Mouse (Mus musculus): ENCODE data around the gene Fbln2. TPM values are rescaled to one million over a fixed set of nuclear protein-coding genes. Genes with fewer than 3 reads are reported as not detected.

Fbln2 gene
- total and polyA plus RNA-seq, 2 experiments from 2014 or later: 19.6 to 41.1 TPM

- no peaks in the 10 kb centered on the region; the same call in 1 of the 2 replicates for H3K4me1 ChIP-seq (ENCODE audit: insufficient read depth)
- TF ChIP-seq CTCF (IDR thresholded peaks at IDR 0.05; ENCODE audit: low read depth): no peak
- H3K9ac ChIP-seq: no peak overlapping the region
- 66% methylated on average over 3 of the region's 3 CpGs for WGBS
- ATAC-seq: no peak
- no peaks in the 10 kb centered on the region for H3K9me3 ChIP-seq (ENCODE audit: low read length)
- H3K27ac ChIP-seq (ENCODE audit: low read depth, low read length): no peak overlapping the region
- no peak overlapping the region for H3K4me2 ChIP-seq (ENCODE audit: low read depth)
- no peak overlapping the region for H3K4me3 ChIP-seq (ENCODE audit: low read depth, low read length)
- DNase-seq: no peak
- H3K36me3 ChIP-seq (ENCODE audit: insufficient read depth): no peaks in the 10 kb centered on the region
- H3K27me3 ChIP-seq (ENCODE audit: insufficient read depth, low read length): no peaks in the 10 kb centered on the region
Observed at GRCm38 (mm10) chr6:91205346-91205745, 6.9 kb upstream of the Fbln2 start.

GRCm38 (mm10) chr6:91205791-91206190 is 6.5 kb upstream of the Fbln2 start:
- Histone ChIP-seq H3K27me3 (ENCODE audit: insufficient read depth, low read length) (no peaks in the 10 kb centered on the region), H3K9ac (no peak overlapping the region), H3K36me3 (ENCODE audit: insufficient read depth) (no peaks in the 10 kb centered on the region), H3K4me3 (ENCODE audit: low read depth, low read length) (no peak overlapping the region), H3K27ac (ENCODE audit: low read depth, low read length) (no peak overlapping the region), H3K4me1 (ENCODE audit: insufficient read depth) (no peaks in the 10 kb centered on the region; the same call in 1 of the 2 replicates), H3K9me3 (ENCODE audit: low read length) (no peaks in the 10 kb centered on the region), H3K4me2 (ENCODE audit: low read depth) (no peak overlapping the region)
- TF ChIP-seq CTCF (IDR thresholded peaks at IDR 0.05; ENCODE audit: low read depth): no peak
- 85% methylated on average over 5 of the region's 5 CpGs for WGBS
- no peak for DNase-seq
- no peak for ATAC-seq

- Histone ChIP-seq H3K9ac (no peak overlapping the region), H3K9me3 (ENCODE audit: low read length) (no peaks in the 10 kb centered on the region), H3K27me3 (ENCODE audit: insufficient read depth, low read length) (no peaks in the 10 kb centered on the region), H3K36me3 (ENCODE audit: insufficient read depth) (no peaks in the 10 kb centered on the region), H3K4me2 (ENCODE audit: low read depth) (no peak overlapping the region), H3K4me1 (ENCODE audit: insufficient read depth) (no peaks in the 10 kb centered on the region), H3K4me3 (ENCODE audit: low read depth, low read length) (no peak overlapping the region), H3K27ac (ENCODE audit: low read depth, low read length) (no peak overlapping the region)
- 66% methylated on average over 3 of the region's 3 CpGs for WGBS
- no peak for DNase-seq
- no peak for ATAC-seq
- no peak for TF ChIP-seq CTCF (IDR thresholded peaks at IDR 0.05; ENCODE audit: low read depth)
Observed at GRCm38 (mm10) chr6:91207491-91207890, 4.8 kb upstream of the Fbln2 start.

GRCm38 (mm10) chr6:91209780-91210179 is 2.5 kb upstream of the Fbln2 start:
- peak; percentile 17; the same call in 1 of the 2 replicates for ATAC-seq
- 12% methylated on average over 2 of the region's 2 CpGs for WGBS
- no peaks in the 10 kb centered on the region for H3K4me1 ChIP-seq (ENCODE audit: insufficient read depth)

GRCm38 (mm10) chr6:91210852-91211251 is 1.4 kb upstream of the Fbln2 start:
- TF ChIP-seq CTCF (IDR thresholded peaks at IDR 0.05; ENCODE audit: low read depth): no peak
- Histone ChIP-seq H3K27me3 (ENCODE audit: insufficient read depth, low read length) (no peaks in the 10 kb centered on the region), H3K9ac (no peak overlapping the region), H3K4me1 (ENCODE audit: insufficient read depth) (no peaks in the 10 kb centered on the region), H3K4me2 (ENCODE audit: low read depth) (no peak overlapping the region), H3K36me3 (ENCODE audit: insufficient read depth) (no peaks in the 10 kb centered on the region), H3K9me3 (ENCODE audit: low read length) (no peaks in the 10 kb centered on the region), H3K4me3 (ENCODE audit: low read depth, low read length) (no peak overlapping the region), H3K27ac (ENCODE audit: low read depth, low read length) (no peak overlapping the region)
- no peak for ATAC-seq
- DNase-seq: no peak
- 75% methylated on average over 3 of the region's 3 CpGs for WGBS

More at GRCm38 (mm10) chr6:91209780-91210179, 2.5 kb upstream of the Fbln2 start:
- H3K27me3 ChIP-seq (ENCODE audit: insufficient read depth, low read length): no peaks in the 10 kb centered on the region
- no peak for DNase-seq
- no peak overlapping the region for H3K4me2 ChIP-seq (ENCODE audit: low read depth)
- H3K27ac ChIP-seq (ENCODE audit: low read depth, low read length): no peak overlapping the region
- TF ChIP-seq CTCF (IDR thresholded peaks at IDR 0.05; ENCODE audit: low read depth): no peak
- H3K36me3 ChIP-seq (ENCODE audit: insufficient read depth): no peaks in the 10 kb centered on the region
- H3K9ac ChIP-seq: no peak overlapping the region
- H3K4me3 ChIP-seq (ENCODE audit: low read depth, low read length): no peak overlapping the region
- H3K9me3 ChIP-seq (ENCODE audit: low read length): no peaks in the 10 kb centered on the region

- Histone ChIP-seq H3K9me3 (ENCODE audit: low read length) (no peaks in the 10 kb centered on the region), H3K4me2 (ENCODE audit: low read depth) (peak overlapping the region; percentile 61), H3K36me3 (ENCODE audit: insufficient read depth) (no peaks in the 10 kb centered on the region), H3K27ac (ENCODE audit: low read depth, low read length) (no peak overlapping the region), H3K4me1 (ENCODE audit: insufficient read depth) (0 out of 2 replicates have a peak, but pooled peaks cover 4% of the 10 kb centered on the region), H3K9ac (peak overlapping the region; percentile 54), H3K4me3 (ENCODE audit: low read depth, low read length) (peak overlapping the region; percentile 36), H3K27me3 (ENCODE audit: insufficient read depth, low read length) (no peaks in the 10 kb centered on the region)
- WGBS: 1% methylated on average over 29 of the region's 29 CpGs
- TF ChIP-seq CTCF (IDR thresholded peaks at IDR 0.05; ENCODE audit: low read depth): no peak
- peak; percentile 83 for ATAC-seq
- DNase-seq: peak; percentile 59
Observed at GRCm38 (mm10) chr6:91212571-91212970, 316 bp downstream of the Fbln2 start.

GRCm38 (mm10) chr6:91213287-91214218 is 1.3 kb downstream of the Fbln2 start:
- no peaks in the 10 kb centered on the region for H3K27me3 ChIP-seq (ENCODE audit: insufficient read depth, low read length)
- peaks cover 10% of the 10 kb centered on the region; the same call in 1 of the 2 replicates for H3K4me1 ChIP-seq (ENCODE audit: insufficient read depth)
- peak overlapping the region; percentile 36 for H3K4me3 ChIP-seq (ENCODE audit: low read depth, low read length)
- DNase-seq: no peak
- H3K4me2 ChIP-seq (ENCODE audit: low read depth): peak overlapping the region; percentile 61
- no peak; the same call in 1 of the 2 replicates for ATAC-seq
- TF ChIP-seq CTCF (IDR thresholded peaks at IDR 0.05; ENCODE audit: low read depth): no peak
- 0 out of 2 replicates have a peak overlapping the region, but pooled peaks have one; percentile 54 for H3K9ac ChIP-seq
- H3K9me3 ChIP-seq (ENCODE audit: low read length): no peaks in the 10 kb centered on the region
- 47% methylated on average over 21 of the region's 21 CpGs for WGBS
- no peak overlapping the region for H3K27ac ChIP-seq (ENCODE audit: low read depth, low read length)
- H3K36me3 ChIP-seq (ENCODE audit: insufficient read depth): no peaks in the 10 kb centered on the region
